Mouse (Mus musculus) sigmoid colon, adult 10 weeks (tissue): ENCODE data around the gene Olfr1138. TPM values are rescaled to one million over a fixed set of nuclear protein-coding genes. Genes with fewer than 3 reads are reported as not detected.

Experiments used
- polyA plus RNA-seq: library from polyadenylated mRNA; stranded (reverse); fragments of 350-450 nt; fragmentation: Illumina TruSeq; extraction: RNeasy Lipid Tissue Mini Kit (QIAGEN cat#74804); gene quantifications from one replicate; pipeline ENCODE4 v1.2.3, GENCODE M21; 2014; ENCODE audit warnings: low read depth, low replicate concordance

Gene Olfr1138
- polyA plus RNA-seq = not detected

DNA sequence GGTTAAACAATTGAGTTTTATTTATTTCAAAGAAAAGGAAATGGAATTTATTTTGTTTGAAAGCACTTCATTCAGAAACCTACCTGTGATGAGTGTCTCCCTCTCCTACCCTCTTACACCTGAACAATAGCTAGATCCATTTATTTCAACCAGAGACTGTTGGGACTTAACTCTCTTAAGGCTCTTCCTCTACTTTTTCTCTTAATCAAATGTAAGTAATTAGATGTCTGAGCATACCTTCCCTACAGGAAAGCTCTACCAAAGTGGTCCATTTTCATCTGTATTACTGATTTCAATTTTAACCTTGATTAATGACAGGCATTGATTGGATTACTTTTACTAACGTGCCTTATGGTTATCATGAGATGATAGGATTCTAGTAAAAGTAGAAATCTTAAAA lies at the start of gene Olfr1138:
Gene Olfr1138 (minus strand): TSS at position 101 of the 400 bp plus-strand sequence.

DNA sequence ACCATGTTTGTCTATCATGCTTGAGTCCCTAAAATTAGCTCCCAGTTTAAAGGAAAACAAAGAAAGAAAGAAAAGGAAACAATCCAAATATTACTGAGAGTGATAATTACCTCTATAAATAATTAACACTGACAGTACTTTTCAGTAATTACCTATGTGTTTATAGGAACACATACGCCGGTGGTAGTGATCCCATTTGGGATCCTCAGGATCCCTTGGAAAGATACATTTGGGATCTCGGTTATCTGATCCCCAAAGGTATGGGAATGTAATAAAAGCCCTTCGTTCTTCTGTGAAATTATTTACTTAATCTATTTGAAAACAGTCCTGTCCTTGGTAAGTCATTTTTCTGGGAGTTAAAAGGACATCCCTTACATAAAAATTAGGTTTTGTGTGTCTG lies 39.4 kb upstream of the Olfr1138 start, which contains the start of gene Olfr152:
Gene Olfr152 (plus strand): TSS at position 301 of the 400 bp plus-strand sequence.

DNA sequence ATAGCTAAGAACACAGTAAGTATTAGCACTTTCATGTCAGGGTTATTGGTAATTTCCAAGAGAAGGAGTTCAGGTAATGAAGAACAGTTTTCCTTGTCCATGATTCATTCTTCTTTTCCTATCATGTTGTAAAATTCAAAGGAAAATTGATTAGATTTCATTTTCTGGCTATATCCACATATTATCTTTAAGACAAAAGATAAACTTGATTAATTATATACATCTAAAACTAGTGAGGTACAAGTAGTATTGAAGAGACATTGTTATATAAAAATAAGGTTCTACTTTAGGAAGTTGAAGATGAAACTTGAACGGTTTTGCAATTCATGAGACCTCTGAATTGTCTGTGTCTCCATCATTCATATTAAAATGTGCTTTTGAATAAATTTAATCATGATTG lies 14.1 kb upstream of the Olfr1138 start, which contains the start of gene Olfr1141:
Gene Olfr1141 (minus strand): TSS at position 101 of the 400 bp plus-strand sequence.

DNA sequence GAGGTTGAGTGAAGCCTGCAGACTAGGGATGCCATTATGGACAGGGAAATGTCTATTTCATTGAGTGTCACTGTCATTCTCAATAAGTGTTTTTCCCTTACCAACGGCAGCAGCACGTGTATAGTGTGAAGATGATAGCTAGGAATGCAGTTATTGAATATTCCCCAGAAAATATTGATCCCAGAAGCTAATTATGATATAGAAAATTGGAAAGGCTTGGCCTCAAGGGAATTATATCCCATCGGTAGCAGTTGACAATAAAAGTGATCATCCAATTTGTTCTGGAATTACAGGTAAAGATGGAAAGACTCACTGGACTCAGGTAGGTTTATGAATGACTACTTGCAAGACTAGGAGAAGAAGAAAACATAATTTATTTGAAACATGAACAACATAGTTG lies 3.7 kb upstream of the Olfr1138 start, which contains the start of gene Olfr1140:
Gene Olfr1140 (plus strand): TSS at position 301 of the 400 bp plus-strand sequence.

DNA sequence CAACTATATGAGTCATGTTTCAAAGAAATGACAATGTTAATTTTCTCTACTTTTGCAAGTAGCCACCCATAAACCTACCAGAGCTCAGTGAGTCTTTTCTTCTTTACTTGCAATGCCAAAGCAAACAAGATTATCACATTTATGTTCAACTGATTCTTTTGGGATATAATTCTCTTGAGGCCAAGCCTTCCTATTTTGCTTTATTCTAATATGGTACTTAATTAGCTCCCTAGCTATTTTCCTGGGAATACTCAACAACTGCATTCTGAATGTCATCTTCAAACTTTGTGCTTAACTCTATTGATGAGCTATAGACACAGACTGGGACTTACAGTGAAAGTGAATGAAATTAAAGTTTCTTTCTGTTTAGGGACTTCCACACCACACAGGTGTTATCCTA lies 26.7 kb downstream of the Olfr1138 start, which contains the start of gene Olfr1137:
Gene Olfr1137 (minus strand): TSS at position 101 of the 400 bp plus-strand sequence.

DNA sequence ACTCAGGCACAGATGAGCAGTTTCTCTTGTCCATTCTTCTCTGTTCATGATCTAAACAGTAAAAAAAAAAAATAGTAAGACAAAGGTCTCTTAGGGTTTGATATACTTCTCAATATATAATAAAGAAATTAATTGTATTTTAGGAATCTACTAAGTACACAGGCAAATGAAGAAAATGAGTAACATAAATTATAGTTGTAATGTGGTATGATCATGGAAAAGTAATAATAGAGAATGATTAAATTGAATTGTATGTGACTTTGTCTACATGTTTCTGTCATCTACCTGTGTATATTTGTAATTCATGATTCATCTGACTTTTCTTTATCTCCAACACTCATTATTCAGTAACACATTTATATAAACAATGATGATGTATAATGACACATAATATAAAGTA lies 45.9 kb downstream of the Olfr1138 start, which contains the start of gene Olfr1136:
Gene Olfr1136 (minus strand): TSS at position 101 of the 400 bp plus-strand sequence.

Other genes with a start within 250 kb of the Olfr1138 start
- gene Pramel7, start 242.9 kb downstream of the Olfr1138 start, polyA plus RNA-seq = not detected
- gene Pramel6, start 233.4 kb downstream of the Olfr1138 start, polyA plus RNA-seq = not detected
- not detected for gene Olfr153, start 208.2 kb downstream of the Olfr1138 start, polyA plus RNA-seq
- not detected for gene Olfr1128, start 194.4 kb downstream of the Olfr1138 start, polyA plus RNA-seq
- not detected for gene Olfr1129, start 166.1 kb downstream of the Olfr1138 start, polyA plus RNA-seq
- gene Olfr1130, start 133.8 kb downstream of the Olfr1138 start, polyA plus RNA-seq = not detected
- not detected for gene Olfr1131, start 112.9 kb downstream of the Olfr1138 start, polyA plus RNA-seq
- gene Olfr1132, start 102.4 kb downstream of the Olfr1138 start, polyA plus RNA-seq = not detected
- gene Olfr1133, start 92.6 kb downstream of the Olfr1138 start, polyA plus RNA-seq = not detected
- gene Olfr1134, start 81.5 kb downstream of the Olfr1138 start, polyA plus RNA-seq = not detected
- gene Olfr1135, start 66.3 kb downstream of the Olfr1138 start, polyA plus RNA-seq = not detected
- gene Olfr1136, start 46.0 kb downstream of the Olfr1138 start, polyA plus RNA-seq = not detected
- not detected for gene Olfr1137, start 26.8 kb downstream of the Olfr1138 start, polyA plus RNA-seq
- gene Olfr1140, start 3.8 kb upstream of the Olfr1138 start, polyA plus RNA-seq = not detected
- not detected for gene Olfr1141, start 14.0 kb upstream of the Olfr1138 start, polyA plus RNA-seq
- gene Olfr152, start 39.5 kb upstream of the Olfr1138 start, polyA plus RNA-seq = not detected
- not detected for gene Olfr1143, start 60.6 kb upstream of the Olfr1138 start, polyA plus RNA-seq
- not detected for gene Olfr1145, start 69.8 kb upstream of the Olfr1138 start, polyA plus RNA-seq
- gene Olfr1148, start 90.6 kb upstream of the Olfr1138 start, polyA plus RNA-seq = not detected
- gene Olfr1150-ps1, start 104.0 kb upstream of the Olfr1138 start, polyA plus RNA-seq = not detected
- gene Olfr1151, start 115.9 kb upstream of the Olfr1138 start, polyA plus RNA-seq = not detected
- not detected for gene Olfr1152, start 126.5 kb upstream of the Olfr1138 start, polyA plus RNA-seq
- not detected for gene Olfr1153, start 155.0 kb upstream of the Olfr1138 start, polyA plus RNA-seq
- not detected for gene Olfr1154, start 165.2 kb upstream of the Olfr1138 start, polyA plus RNA-seq
- gene Olfr1155, start 205.2 kb upstream of the Olfr1138 start, polyA plus RNA-seq = not detected
- gene Olfr1156, start 213.1 kb upstream of the Olfr1138 start, polyA plus RNA-seq = not detected
- gene Olfr1157, start 228.3 kb upstream of the Olfr1138 start, polyA plus RNA-seq = not detected
- gene Olfr74, start 234.7 kb upstream of the Olfr1138 start, polyA plus RNA-seq = not detected